In genomic region chr3:136679903-136680491, GRCm38 (mm10) we compare ENCODE assay signal across 18 mouse cellular contexts.
"Had no signal": no experiment of that assay in that cellular context is flagged by ENCODE, and none has a peak within 500 bp of the region (broad histone marks: within the 10 kb centered on the region; RNA-seq: fewer than 3 reads in every experiment).

No protein-coding gene starts in this region.

- H3K4me3 ChIP-seq: midbrain, embryonic 10.5 days; midbrain, embryonic 12.5 days; myocyte; neural tube, embryonic 13.5 days; neural tube, embryonic 15.5 days had no signal

- H3K27ac ChIP-seq: midbrain, embryonic 10.5 days; midbrain, embryonic 12.5 days; neural tube, embryonic 13.5 days; neural tube, embryonic 15.5 days had no signal

- DNase-seq: lung, embryonic 14.5 days; lung, postnatal 10 days; lung, postnatal 4 days; midbrain, embryonic 14.5 days; retina, postnatal 1 day; right cerebral cortex, adult 18-20 months; right cerebral cortex, postnatal 25 days; right cerebral cortex, postnatal 4 days; spleen, adult 18-20 months; thymus, adult 18-20 months; thymus, postnatal 14 days; thymus, postnatal 36 days had no signal

- ATAC-seq: midbrain, embryonic 16.5 days had no signal

- H3K4me2 ChIP-seq: lung, embryonic 14.5 days; midbrain, embryonic 12.5 days; neural tube, embryonic 13.5 days; neural tube, embryonic 15.5 days had no signal

- H3K27me3 ChIP-seq: midbrain, embryonic 12.5 days; neural tube, embryonic 13.5 days; neural tube, embryonic 15.5 days had no signal

- H3K9ac ChIP-seq: lung, embryonic 14.5 days; midbrain, embryonic 12.5 days; neural tube, embryonic 13.5 days; neural tube, embryonic 15.5 days had no signal

- H3K36me3 ChIP-seq: midbrain, embryonic 10.5 days; midbrain, embryonic 12.5 days; neural tube, embryonic 13.5 days; neural tube, embryonic 15.5 days had no signal

- H3K9me3 ChIP-seq: midbrain, embryonic 10.5 days; midbrain, embryonic 12.5 days; neural tube, embryonic 13.5 days; neural tube, embryonic 15.5 days had no signal
